Mouse (Mus musculus) heart, postnatal 36 days (tissue): ENCODE measurements around the gene Cct7. TPM values are rescaled to one million over a fixed set of nuclear protein-coding genes. Genes with fewer than 3 reads are reported as not detected.
A peak's percentile ranks its signal among the peaks of the same experiment; 100 is the strongest.
"Not testable (repeated sequence)": the region's sequence is repeated elsewhere in the genome, so short reads cannot be mapped to it uniquely, and the experiment has no call there.

Experiments
- DNase-seq, 2 experiments: peaks; one replicate each; pipeline ENCODE4 v3.0.0; 2021 to 2022
- intact Hi-C: fragments of 180-260 bp; cut with DNase I; formaldehyde crosslinking; loops from one replicate; pipeline ENCODE4 v1.15.1; 2025
- total RNA-seq, 2 experiments: library from RNA; stranded (reverse); gene quantifications; 2 replicates each; pipeline ENCODE4 v1.2.3; 2021

Gene Cct7
- 100 to 1,000 TPM; 151 TPM for total RNA-seq

DNA sequence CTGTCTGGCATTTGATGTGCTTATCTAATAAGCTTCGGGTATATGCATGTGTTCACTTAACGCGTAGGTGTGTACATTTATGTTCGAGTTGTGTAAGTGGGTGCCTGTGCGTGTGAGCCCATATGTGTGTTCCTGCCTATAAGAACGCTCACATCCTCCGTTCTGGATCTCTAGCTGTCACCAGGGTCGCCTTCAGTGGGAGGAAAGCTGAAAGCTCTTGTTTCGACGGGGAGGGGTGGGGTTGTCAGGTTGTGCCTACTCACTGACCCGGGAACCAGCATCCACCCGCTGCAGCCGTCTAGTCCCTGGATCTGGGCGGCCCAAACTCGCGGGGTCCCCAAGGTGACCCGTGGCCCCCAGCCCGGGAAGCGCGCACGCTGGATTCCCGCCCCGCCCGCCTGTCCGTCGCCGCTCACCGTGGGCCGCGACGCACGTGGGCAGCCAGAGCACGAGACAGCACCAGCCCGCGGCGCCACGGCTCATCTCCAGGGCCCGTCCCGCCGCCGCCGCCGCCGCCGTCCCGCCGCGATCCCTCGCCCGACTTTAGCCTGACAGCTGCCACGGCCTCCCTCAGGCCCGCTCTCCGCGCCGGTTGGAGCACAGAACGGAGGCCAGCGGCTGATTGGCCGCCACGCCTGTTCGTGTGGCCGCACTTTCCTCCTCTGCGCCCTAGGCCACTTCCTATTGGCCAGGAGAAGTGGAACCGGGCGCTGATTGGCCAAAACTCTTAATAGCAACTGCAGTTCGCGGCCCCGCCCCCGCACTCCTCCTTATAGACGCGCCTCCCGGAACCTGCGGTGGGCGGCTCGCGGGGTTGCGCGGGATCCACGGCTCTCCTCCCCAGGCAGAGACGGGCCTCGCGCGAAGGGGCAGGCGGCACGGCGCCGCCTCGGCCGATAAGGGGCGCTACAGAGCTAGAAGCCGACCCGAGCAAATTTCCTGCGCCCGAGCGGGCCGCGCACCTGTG, at the start of gene Cct7:
Gene Cct7 (plus strand): TSS at position 818 of the 967 bp plus-strand sequence.
- peak; percentile 96 to 97 for DNase-seq
- intact Hi-C loops = loop anchor here (5.0 to 10.0 kb wide), 2 partner anchors 136 to 464 kb away; partner anchors contain the start of genes Alms1, Nat8f1 and Tprkb

- intact Hi-C loops = loop anchor here (10.0 kb wide), 1 partner anchor 358 kb away; no protein-coding TSS in a partner anchor
- DNase-seq = peak in 1 of 2 experiments; percentile 24
Measured at GRCm38 (mm10) chr6:85402613-85403012, 48.7 kb upstream of the Cct7 start.

- DNase-seq = no peak
- intact Hi-C loops = loop anchor here (10.0 kb wide), 1 partner anchor 358 kb away; no protein-coding TSS in a partner anchor
Measured at GRCm38 (mm10) chr6:85403039-85403438, 48.3 kb upstream of the Cct7 start.

- intact Hi-C loops = loop anchor here (10.0 kb wide), 1 partner anchor 364 kb away; no protein-coding TSS in a partner anchor
- DNase-seq = no peak
Measured at GRCm38 (mm10) chr6:85409003-85409402, 42.3 kb upstream of the Cct7 start.

DNA sequence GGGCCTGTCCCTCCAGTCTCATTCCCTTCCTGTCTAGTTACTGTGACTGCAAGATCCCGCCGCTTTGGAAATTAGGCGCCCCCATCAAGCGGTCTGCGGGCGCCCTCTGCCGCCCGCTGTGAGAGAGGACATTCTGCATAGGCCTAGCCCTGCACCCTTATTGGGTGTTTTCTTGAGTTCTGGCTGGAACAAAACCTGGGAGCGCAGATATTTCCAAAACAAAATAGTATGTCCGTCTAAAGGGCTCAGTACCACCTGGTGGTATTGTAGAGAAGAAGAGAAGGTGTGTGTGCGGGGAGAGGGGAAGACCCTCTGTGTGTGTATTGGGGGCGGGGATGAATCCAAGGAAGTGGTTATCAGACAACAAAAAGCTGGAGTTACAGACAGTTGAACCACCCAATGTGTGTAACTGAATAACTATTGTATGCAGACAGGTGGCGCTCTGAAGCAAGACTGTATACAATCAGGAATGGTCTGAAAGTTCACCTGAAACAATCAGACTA, 40.5 kb upstream of the Cct7 start:
- DNase-seq = peak; percentile 55 to 59
- intact Hi-C loops = loop anchor here (1.0 to 2.0 kb wide), 2 partner anchors 148 to 251 kb away; no protein-coding TSS in a partner anchor

DNA sequence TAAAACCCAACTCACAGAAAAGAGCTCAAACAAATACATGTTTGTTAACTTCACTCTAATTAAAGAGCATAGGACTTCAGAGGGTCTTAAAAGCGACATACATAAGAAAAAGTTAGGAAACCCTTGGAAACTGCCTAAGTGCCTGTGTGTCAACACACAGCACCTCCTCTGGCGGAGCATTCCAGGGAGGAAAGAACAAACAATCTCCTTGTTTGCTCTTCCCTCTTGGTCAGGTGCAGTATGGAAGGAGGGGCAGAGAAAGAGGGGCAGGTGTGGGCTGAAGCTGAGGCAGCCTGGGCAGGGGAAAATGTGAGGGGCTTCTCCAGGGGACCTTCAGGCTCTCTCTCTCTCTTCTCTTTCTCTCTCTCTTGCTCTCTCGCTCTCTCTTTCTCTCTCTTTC, 35.5 kb upstream of the Cct7 start:
- no peak for DNase-seq
- intact Hi-C loops = no loop called here

- DNase-seq = no peak
- intact Hi-C loops = no loop called here
Measured at GRCm38 (mm10) chr6:85419150-85419549, 32.2 kb upstream of the Cct7 start.

DNA sequence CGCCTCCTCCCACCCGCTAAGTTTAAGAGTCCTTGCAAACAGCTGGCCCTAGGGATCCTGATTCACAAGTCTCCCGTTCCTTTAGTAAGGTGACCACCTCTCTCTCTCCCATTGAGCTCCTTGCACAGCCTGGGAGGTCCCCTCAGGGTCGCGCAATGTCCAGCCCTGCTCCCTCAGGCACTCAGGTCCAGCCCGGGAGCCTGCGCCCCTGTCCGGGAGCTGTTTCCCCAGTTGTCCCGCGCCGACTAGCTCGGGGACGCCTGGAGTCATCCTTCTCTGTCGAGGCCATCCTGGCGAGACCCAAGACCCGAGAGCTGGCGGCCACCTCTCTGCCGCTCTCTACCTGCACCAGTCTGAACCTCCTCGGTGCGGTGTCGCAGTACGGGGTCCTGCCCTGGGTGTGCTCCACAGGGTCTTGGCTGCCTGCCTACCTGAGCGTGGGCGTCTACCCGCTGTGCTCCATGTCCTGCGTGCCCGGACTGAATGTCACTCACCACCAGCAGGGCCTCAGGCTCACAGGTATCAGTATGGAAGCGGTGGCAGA, 27.4 kb upstream of the Cct7 start, which contains the start of gene Noto:
Gene Noto (plus strand): TSS at position 51 of the 544 bp plus-strand sequence.
- intact Hi-C loops = no loop called here
- no peak for DNase-seq

GRCm38 (mm10) chr6:85431274-85431841, 20.0 kb upstream of the Cct7 start:
- intact Hi-C loops = no loop called here
- no peak for DNase-seq

DNA sequence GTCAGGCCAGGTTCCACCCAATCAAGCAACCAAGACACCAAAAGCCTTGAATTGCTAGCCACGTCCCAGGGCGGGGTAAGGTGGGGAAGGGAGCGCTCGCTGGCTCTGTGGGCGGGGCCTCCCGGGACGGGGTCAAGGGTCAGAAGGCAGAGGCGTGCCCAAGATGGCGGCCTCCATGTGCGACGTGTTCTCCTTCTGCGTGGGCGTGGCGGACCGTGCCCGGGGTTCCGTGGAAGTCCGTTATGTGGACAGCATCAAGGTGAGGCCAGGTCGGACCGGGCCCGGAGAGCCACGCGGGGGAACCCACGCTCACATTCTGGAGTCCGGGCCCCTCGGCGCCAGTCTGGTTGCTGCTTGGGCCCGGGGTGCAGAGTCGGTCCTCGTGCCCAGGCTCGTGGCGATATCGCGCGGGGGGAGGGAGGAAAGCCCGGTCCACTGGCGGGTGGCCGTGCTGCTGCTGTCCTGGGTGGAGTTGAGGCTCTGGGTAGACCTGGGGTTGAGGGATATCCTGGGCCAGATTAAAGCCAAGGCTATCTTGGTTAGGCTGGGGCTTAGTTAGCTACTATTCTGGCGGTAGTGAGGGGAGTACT, 19.4 kb upstream of the Cct7 start, which contains the start of gene Smyd5:
Gene Smyd5 (plus strand): TSS at position 148 of the 590 bp plus-strand sequence.
- intact Hi-C loops = no loop called here
- peak; percentile 83 to 85 for DNase-seq

GRCm38 (mm10) chr6:85433865-85434264, 17.4 kb upstream of the Cct7 start:
- no peak for DNase-seq
- intact Hi-C loops = no loop called here

DNA sequence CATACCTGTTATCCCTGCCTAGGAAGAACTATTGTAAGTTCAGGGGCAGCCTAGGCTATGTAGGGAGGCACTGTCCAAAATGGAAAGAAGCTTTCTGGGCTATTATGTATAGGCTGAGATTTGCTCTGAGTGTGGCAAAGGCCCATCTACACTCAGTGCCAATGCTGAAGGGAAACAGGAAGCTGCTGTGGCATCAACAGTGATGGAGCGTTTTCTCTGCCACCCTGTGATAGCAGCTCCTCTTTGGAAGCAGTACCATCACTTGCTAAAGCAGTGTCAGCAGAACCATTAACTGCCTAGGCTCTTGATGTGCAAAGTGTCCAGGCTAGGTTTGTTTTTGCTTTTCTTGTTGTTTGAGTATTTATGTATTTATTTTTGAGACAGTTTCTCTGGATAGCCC, 15.1 kb upstream of the Cct7 start:
- DNase-seq = no peak
- intact Hi-C loops = no loop called here

GRCm38 (mm10) chr6:85436631-85437030, 14.7 kb upstream of the Cct7 start:
- no peak for DNase-seq
- intact Hi-C loops = no loop called here

GRCm38 (mm10) chr6:85441142-85441541, 10.2 kb upstream of the Cct7 start:
- DNase-seq = no peak
- intact Hi-C loops = no loop called here

- intact Hi-C loops = no loop called here
- no peak for DNase-seq
Measured at GRCm38 (mm10) chr6:85443488-85444233, 7.7 kb upstream of the Cct7 start.

DNA sequence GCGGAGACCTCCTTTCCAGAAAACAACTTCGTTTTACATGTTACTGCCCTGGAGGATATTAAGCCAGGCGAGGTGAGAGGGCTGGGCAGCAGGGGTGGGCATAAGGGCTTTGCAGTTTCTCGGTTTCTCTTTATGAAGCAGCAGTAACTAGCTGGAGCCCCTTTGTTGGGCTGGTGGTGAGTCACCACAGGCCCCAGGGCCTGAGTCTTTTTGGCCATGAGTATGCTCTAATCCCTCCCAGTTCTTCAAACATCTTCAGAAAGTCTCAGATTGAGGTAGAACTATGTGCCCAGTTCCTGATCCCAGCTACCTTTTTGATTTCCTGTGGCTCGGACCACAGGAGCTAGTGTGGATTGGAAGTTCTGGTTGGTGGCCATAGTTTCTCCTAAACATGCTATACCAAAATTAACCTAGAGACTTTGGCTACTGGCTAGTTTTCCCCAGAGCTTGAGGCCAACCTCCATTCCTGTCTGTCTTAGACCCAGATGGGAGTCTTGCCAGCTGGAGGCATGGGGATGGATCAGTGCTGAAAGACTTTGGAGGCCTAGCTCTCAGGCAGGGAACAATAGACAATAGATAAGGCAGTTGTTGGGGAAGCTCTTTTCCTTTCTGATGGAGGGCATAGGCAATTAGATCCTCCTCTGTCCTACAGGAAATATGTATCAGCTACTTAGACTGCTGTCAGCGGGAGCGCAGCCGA, 6.9 kb upstream of the Cct7 start:
- DNase-seq = no peak
- intact Hi-C loops = no loop called here

GRCm38 (mm10) chr6:85445286-85445685, 6.0 kb upstream of the Cct7 start:
- intact Hi-C loops = no loop called here
- DNase-seq = no peak

DNA sequence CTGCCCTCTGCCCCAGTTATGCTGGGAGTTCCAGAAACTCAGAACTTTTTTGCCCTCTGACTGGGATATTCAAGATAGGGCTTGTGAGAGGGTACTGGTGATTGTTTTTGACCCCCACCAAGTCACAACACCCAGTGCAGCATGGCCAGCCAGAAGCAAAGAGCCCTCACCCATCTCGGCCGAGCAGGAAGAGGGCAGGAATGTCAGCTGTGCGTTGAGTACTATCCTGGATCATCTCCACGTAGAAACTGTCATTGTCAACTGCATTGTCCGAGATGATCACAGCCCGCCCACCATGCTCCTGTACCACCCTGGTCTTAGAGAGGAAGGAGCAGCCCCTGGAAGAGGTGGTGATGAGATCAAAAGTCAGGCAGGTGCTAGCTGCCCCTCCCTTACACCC, 4.0 kb upstream of the Cct7 start:
- intact Hi-C loops = no loop called here

DNA sequence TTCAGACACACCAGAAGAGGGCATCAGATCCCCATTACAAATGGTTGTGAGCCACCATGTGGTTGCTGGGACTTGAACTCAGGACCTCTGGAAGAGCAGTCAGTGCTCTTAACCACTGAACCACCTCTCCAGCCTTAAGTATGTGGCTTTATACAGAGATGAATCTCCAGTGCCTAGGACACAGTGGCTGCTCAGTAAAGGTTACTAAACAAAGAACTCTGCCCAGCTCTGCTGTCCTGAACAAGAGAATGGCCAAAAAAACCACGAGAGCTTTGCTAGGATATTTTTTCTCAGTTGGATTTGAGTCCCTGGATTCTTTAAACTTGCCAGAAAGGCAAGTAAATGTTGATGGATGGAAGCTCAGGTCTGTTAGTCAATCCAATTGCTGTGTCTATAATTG, 1.2 kb upstream of the Cct7 start:
- not testable (repeated sequence) for DNase-seq
- intact Hi-C loops = loop anchor here (5.0 to 10.0 kb wide), 2 partner anchors 137 to 465 kb away; partner anchors contain the start of genes Alms1, Nat8f1 and Tprkb

More for the DNA sequence above, 4.0 kb upstream of the Cct7 start:
- no peak for DNase-seq
